Mouse (Mus musculus): Measurements from ENCODE around the gene Tmem200a.

- no peak for TF ChIP-seq POLR2A (IDR thresholded peaks at IDR 0.05; ENCODE audit: borderline replicate concordance, extremely low read depth, low read depth, low read length)
- TF ChIP-seq CTCF (IDR thresholded peaks at IDR 0.05; ENCODE audit: insufficient read depth, low read length), result no peak
Measured at GRCm38 (mm10) chr10:26018740-26019139, 60.1 kb downstream of the Tmem200a start.

All from lung, adult 2 months (tissue).